Mouse (Mus musculus): ENCODE results near the gene Ssbp2.

DNA sequence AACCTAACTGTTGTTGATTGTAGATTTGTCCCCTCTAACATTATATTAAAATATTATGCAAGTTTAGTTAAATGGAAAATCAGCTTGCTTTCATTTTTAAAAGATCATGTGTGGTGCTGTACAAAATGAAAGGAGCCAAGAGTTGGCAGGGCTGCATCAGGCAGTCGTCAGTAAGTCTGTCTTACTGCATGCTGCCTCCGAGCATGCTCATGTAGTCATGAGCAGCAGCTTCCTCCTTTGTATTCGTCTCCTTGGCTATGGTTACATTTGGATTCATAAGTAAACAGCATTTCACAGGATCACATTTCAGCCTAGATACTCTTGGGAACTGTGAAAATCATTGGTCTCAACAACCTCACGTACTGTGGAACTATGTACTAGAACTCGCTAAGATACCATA is 180.1 kb downstream of the Ssbp2 start:
- TF ChIP-seq CTCF (IDR thresholded peaks at IDR 0.05; ENCODE audit: control insufficient read depth, insufficient read depth, insufficient replicate concordance, low read depth, low read length) = no peak
- TF ChIP-seq POLR2A (IDR thresholded peaks at IDR 0.05; ENCODE audit: control insufficient read depth, low read depth, low read length) = no peak

Measured in testis, adult 2 months (tissue).